Mouse (Mus musculus) lung, postnatal 0 days (tissue): Measurements from ENCODE around the gene Msmp. TPM values are rescaled to one million over a fixed set of nuclear protein-coding genes. Genes with fewer than 3 reads are reported as not detected.

ENCODE experiments used
- ATAC-seq: fragments of 200-750 bp; cut with Nextera tagmentation; 2 replicates; pipeline ENCODE4 v1.8.0; 2017; ENCODE audit warnings: moderate library complexity
- DNase-seq: peaks from one replicate; pipeline ENCODE4 v3.0.0-alpha.2; 2016; ENCODE audit warnings: low spot score
- H3K27ac ChIP-seq: fragments of 300-500 bp; sonication (generic); 2 replicates; pipeline ENCODE4 v1.5.1; 2014; ENCODE audit warnings: antibody characterized with exemption, mild to moderate bottlenecking, low read length, mixed read lengths
- H3K27me3 ChIP-seq: fragments of 300-500 bp; sonication (generic); replicated peaks from 2 replicates; pipeline ENCODE4 v1.6.1; 2014; ENCODE audit warnings: low read length, mixed read lengths; ENCODE audit not compliant: insufficient read depth
- H3K36me3 ChIP-seq: fragments of 300-500 bp; sonication (generic); 2 replicates; pipeline ENCODE4 v1.6.1; 2014; ENCODE audit warnings: low read length, mixed read lengths; ENCODE audit not compliant: insufficient read depth
- H3K4me1 ChIP-seq: fragments of 300-500 bp; sonication (generic); 2 replicates; pipeline ENCODE4 v1.6.1; 2014; ENCODE audit warnings: antibody characterized with exemption, low read depth, low read length, mixed read lengths; ENCODE audit not compliant: insufficient read depth
- H3K4me2 ChIP-seq: fragments of 300-500 bp; sonication (generic); replicated peaks from 2 replicates; pipeline ENCODE4 v1.6.1; 2014; ENCODE audit warnings: low read depth, mild to moderate bottlenecking, low read length, moderate library complexity, mixed read lengths
- H3K4me3 ChIP-seq: fragments of 300-500 bp; sonication (generic); 2 replicates; pipeline ENCODE4 v1.5.1; 2014; ENCODE audit warnings: low read depth, low read length
- H3K9ac ChIP-seq: fragments of 300-500 bp; sonication (generic); replicated peaks from 2 replicates; pipeline ENCODE4 v1.6.1; 2014; ENCODE audit warnings: low read depth, mild to moderate bottlenecking
- H3K9me3 ChIP-seq: fragments of 300-500 bp; sonication (generic); 2 replicates; pipeline ENCODE4 v1.6.1; 2016; ENCODE audit warnings: low read length, mixed read lengths
- CTCF ChIP-seq: IDR thresholded peaks from 2 replicates; pipeline ENCODE4 v1.5.1; 2016; ENCODE audit warnings: antibody characterized with exemption, mild to moderate bottlenecking
- EP300 ChIP-seq: IDR thresholded peaks from 2 replicates; pipeline ENCODE4 v1.6.1; 2016; ENCODE audit warnings: antibody characterized with exemption, mild to moderate bottlenecking, control low read depth
- WGBS: fragments of 180-500 bp; shearing (Covaris S2); extraction: QIAGEN DNeasy Blood & Tissue Kit; methylation state at CpG from one replicate; pipeline ENCODE4 v1.1.7; 2014; 5-methylcytosine and 5-hydroxymethylcytosine counted together
- microRNA-seq: library from miRNA; unstranded; fragments of <30 nt; microRNA quantifications from one replicate; pipeline ENCODE4, GENCODE M21; 2016
- polyA plus RNA-seq: library from polyadenylated mRNA; unstranded; fragments of >200 nt; fragmentation: Nextera tagmentation; extraction: Ambion mirVana; gene quantifications from 2 replicates; pipeline ENCODE4 v1.2.1, GENCODE M21; 2015

Gene Msmp
- polyA plus RNA-seq, 1 experiment from 2014 or later = 0.87 TPM

GRCm38 (mm10) chr4:43533270-43533669, 51.0 kb downstream of the Msmp start:
- H3K36me3 ChIP-seq = peaks cover 58% of the 10 kb centered on the region
- no peak for ATAC-seq
- no peaks in the 10 kb centered on the region for H3K27me3 ChIP-seq
- no peak overlapping the region for H3K27ac ChIP-seq
- no peak overlapping the region for H3K9ac ChIP-seq
- no peak overlapping the region for H3K4me2 ChIP-seq
- 78% methylated on average over 9 of the region's 9 CpGs for WGBS
- H3K4me3 ChIP-seq = no peak overlapping the region
- no peaks in the 10 kb centered on the region for H3K9me3 ChIP-seq
- no peaks in the 10 kb centered on the region for H3K4me1 ChIP-seq
- no peak for TF ChIP-seq CTCF
- TF ChIP-seq EP300 = no peak
- no peak for DNase-seq

Small RNA genes lying within 50 kb of the gene (microRNA-seq; reads per million reads assigned to microRNA genes)
- gene Gm25262 = not detected

Other genes starting within 250 kb of the Msmp start
- 22.2 and 23.4 TPM in 2 replicates for gene Rusc2, start 202.5 kb downstream of the Msmp start, polyA plus RNA-seq
- 4.6 and 6.8 TPM in 2 replicates for gene Fam166b, start 155.4 kb downstream of the Msmp start, polyA plus RNA-seq
- 7.3 and 8.0 TPM in 2 replicates for gene Tesk1, start 142.6 kb downstream of the Msmp start, polyA plus RNA-seq
- 2.7 and 3.1 TPM in 2 replicates for gene Cd72, start 129.9 kb downstream of the Msmp start, polyA plus RNA-seq
- not detected in 2 replicates for gene Sit1, start 100.8 kb downstream of the Msmp start, polyA plus RNA-seq
- 81.0 and 82.7 TPM in 2 replicates for gene Ccdc107, start 91.6 kb downstream of the Msmp start, polyA plus RNA-seq
- gene Arhgef39, start 84.8 kb downstream of the Msmp start, polyA plus RNA-seq = 2.4 and 3.5 TPM in 2 replicates
- gene Car9, start 77.5 kb downstream of the Msmp start, polyA plus RNA-seq = 2.1 and 2.6 TPM in 2 replicates
- gene Tpm2, start 60.7 kb downstream of the Msmp start, polyA plus RNA-seq = 84.8 and 89.0 TPM in 2 replicates
- 115 and 126 TPM in 2 replicates for gene Creb3, start 22.2 kb downstream of the Msmp start, polyA plus RNA-seq
- gene Tln1, start 21.8 kb downstream of the Msmp start, polyA plus RNA-seq = 75.6 and 104 TPM in 2 replicates
- 13.7 and 15.7 TPM in 2 replicates for gene Rgp1, start 5.8 kb downstream of the Msmp start, polyA plus RNA-seq
- 12.7 and 14.4 TPM in 2 replicates for gene Gba2, start 5.6 kb downstream of the Msmp start, polyA plus RNA-seq
- 11.9 and 12.8 TPM in 2 replicates for gene Npr2, start 47.4 kb upstream of the Msmp start, polyA plus RNA-seq
- 10.4 and 10.8 TPM in 2 replicates for gene Spag8, start 69.1 kb upstream of the Msmp start, polyA plus RNA-seq
- gene Hint2, start 72.0 kb upstream of the Msmp start, polyA plus RNA-seq = 128 and 132 TPM in 2 replicates
- gene Tmem8b, start 84.5 kb upstream of the Msmp start, polyA plus RNA-seq = 2.5 and 3.1 TPM in 2 replicates
- gene Fam221b, start 84.7 kb upstream of the Msmp start, polyA plus RNA-seq = 2.5 TPM in 2 replicates
- not detected in 2 replicates for gene Olfr70, start 116.3 kb upstream of the Msmp start, polyA plus RNA-seq
- 0.17 TPM in 1 of 2 replicates, not detected in the other for gene Olfr71, start 125.8 kb upstream of the Msmp start, polyA plus RNA-seq
- 11.8 and 19.3 TPM in 2 replicates for gene Hrct1, start 142.7 kb upstream of the Msmp start, polyA plus RNA-seq
- 5.7 and 8.1 TPM in 2 replicates for gene Spaar, start 145.5 kb upstream of the Msmp start, polyA plus RNA-seq
- not detected in 2 replicates for gene Olfr159, start 186.5 kb upstream of the Msmp start, polyA plus RNA-seq
- gene Olfr156, start 239.4 kb upstream of the Msmp start, polyA plus RNA-seq = not detected in 2 replicates